ENCODE assay signal across 20 mouse cellular contexts in genomic region chr1:163126175-163126881, GRCm38 (mm10). TPM values are rescaled to one million over a fixed set of nuclear protein-coding genes. Genes with fewer than 3 reads are reported as not detected.
DNase-seq lines count a peak whose midpoint lies in the region; ATAC-seq and TF ChIP-seq lines count a peak whose summit lies in the region.
"Had no signal": no experiment of that assay in that cellular context is flagged by ENCODE, and none has a peak within 500 bp of the region (broad histone marks: within the 10 kb centered on the region; RNA-seq: fewer than 3 reads in every experiment).

No protein-coding gene starts in this region.

- H3K4me2 ChIP-seq in kidney, embryonic 16.5 days (replicated peaks; ENCODE audit: low read depth, low read length): no peak overlapping the region
- H3K4me2 ChIP-seq: heart, embryonic 12.5 days; midbrain, embryonic 13.5 days had no signal

- H3K4me3 ChIP-seq in kidney, embryonic 16.5 days (ENCODE audit: low read length): no peak overlapping the region
- no peak overlapping the region for H3K4me3 ChIP-seq in C2C12 (ENCODE audit: insufficient read depth, poor library complexity, severe bottlenecking)
- H3K4me3 ChIP-seq: heart, embryonic 12.5 days; left cerebral cortex, adult 2 months; midbrain, embryonic 13.5 days had no signal

- no peak for ATAC-seq in kidney, embryonic 16.5 days (ENCODE audit: low FRiP score, low TSS enrichment)
- peak; percentile 78 for ATAC-seq in Patski
- ATAC-seq: midbrain, embryonic 13.5 days had no signal

- H3K4me1 ChIP-seq in kidney, embryonic 16.5 days (ENCODE audit: insufficient read depth, low read length): no peaks in the 10 kb centered on the region
- H3K4me1 ChIP-seq: heart, embryonic 12.5 days; midbrain, embryonic 13.5 days had no signal

- WGBS in kidney, embryonic 16.5 days: 74% methylated on average over 7 of the region's 7 CpGs

- TF ChIP-seq CTCF in C2C12 (IDR thresholded peaks at IDR 0.05; ENCODE audit: control insufficient read depth, insufficient read depth, insufficient read length) (no peak), Patski (IDR thresholded peaks at IDR 0.05) (no peak)

- no peaks in the 10 kb centered on the region for H3K27me3 ChIP-seq in kidney, embryonic 16.5 days (ENCODE audit: insufficient read depth, low read length)
- no peaks in the 10 kb centered on the region for H3K27me3 ChIP-seq in C2C12 (ENCODE audit: control insufficient read depth, insufficient read depth, insufficient read length)
- no peaks in the 10 kb centered on the region for H3K27me3 ChIP-seq in Patski
- H3K27me3 ChIP-seq: heart, embryonic 12.5 days; midbrain, embryonic 13.5 days had no signal

- DNase-seq in kidney, postnatal 4 days: peak; percentile 5 to 8
- DNase-seq in Patski (ENCODE audit: low read depth, low spot score): no peak
- peak; percentile 85 for DNase-seq in fibroblast of lung, adult 2 months (ENCODE audit: low read depth)
- no peak for DNase-seq in gastrocnemius, postnatal 4 days (ENCODE audit: low spot score in 2 of 2)
- no peak for DNase-seq in urinary bladder, adult 18-20 months (ENCODE audit: low spot score in 2 of 2)
- DNase-seq: adrenal gland, postnatal 14 days; cerebellum, adult 2 months; heart, postnatal 4 days; kidney, adult 18-20 months; kidney, postnatal 36 days had no signal

- CTCF ChIA-PET in Patski (lab: Charles Lee): interaction anchor here (0.7 to 1.6 kb wide), 3 partner anchors 9 to 83 kb away, joined by 3 to 5 read pairs (median 4); no protein-coding TSS in a partner anchor

- in situ Hi-C loops in Patski (cut with MboI; ENCODE audit: low pct_unique_long_range_greater_than_20kb): loop anchor here (25.0 kb wide), 1 partner anchor 1011 kb away; no protein-coding TSS in a partner anchor

- no peaks in the 10 kb centered on the region for H3K79me2 ChIP-seq in C2C12 (ENCODE audit: control insufficient read depth, insufficient read depth)

- no peaks in the 10 kb centered on the region for H3K79me3 ChIP-seq in C2C12 (ENCODE audit: low read depth)

- H3K9me3 ChIP-seq in kidney, embryonic 16.5 days (ENCODE audit: low read length): no peaks in the 10 kb centered on the region
- H3K9me3 ChIP-seq: heart, embryonic 12.5 days; midbrain, embryonic 13.5 days had no signal

- H3K9ac ChIP-seq in kidney, embryonic 16.5 days (replicated peaks; ENCODE audit: low read length): no peak overlapping the region
- H3K9ac ChIP-seq: heart, embryonic 12.5 days; liver, embryonic 14.5 days; midbrain, embryonic 13.5 days had no signal

- H3K36me3 ChIP-seq in kidney, embryonic 16.5 days (ENCODE audit: insufficient read depth, low read length): no peaks in the 10 kb centered on the region
- H3K36me3 ChIP-seq in C2C12 (ENCODE audit: control insufficient read depth, insufficient read depth): no peaks in the 10 kb centered on the region
- H3K36me3 ChIP-seq: heart, embryonic 12.5 days; midbrain, embryonic 13.5 days had no signal

- H3K27ac ChIP-seq in kidney, embryonic 16.5 days (ENCODE audit: low read length): no peak overlapping the region
- H3K27ac ChIP-seq: left cerebral cortex, adult 2 months; liver, embryonic 14.5 days; midbrain, embryonic 13.5 days had no signal

- H3ac ChIP-seq in C2C12 (ENCODE audit: control insufficient read depth, insufficient read length, low read depth): no peak overlapping the region

- POLR2A ChIA-PET in Patski (lab: Charles Lee): no interaction called here

TF ChIP-seq in C2C12, 6 proteins besides CTCF, POLR2A, EP300 and RAD21:
- TF ChIP-seq MAX (IDR thresholded peaks at IDR 0.05): peak; percentile 38
- no peak for TF ChIP-seq FOSL1 (IDR thresholded peaks at IDR 0.05; ENCODE audit: insufficient read depth, low read length, poor library complexity, severe bottlenecking)
- no peak for TF ChIP-seq MYOG (IDR thresholded peaks at IDR 0.05; ENCODE audit: control insufficient read depth, extremely low read depth, insufficient read length)
- peak; percentile 72 for TF ChIP-seq CEBPB (IDR thresholded peaks at IDR 0.05; ENCODE audit: low read depth)
- TF ChIP-seq MYOD1 (IDR thresholded peaks at IDR 0.05; ENCODE audit: control insufficient read depth, insufficient read length, low read depth): no peak
- no peak for TF ChIP-seq USF1 (IDR thresholded peaks at IDR 0.05; ENCODE audit: low read depth)

RNA-seq across cellular contexts. Expression of gene Mroh9, which starts 40.9 kb away (rescaled TPM):
- not detected in 2 replicates for polyA plus RNA-seq in kidney, embryonic 16.5 days (2015; fragmentation: Nextera tagmentation; extraction: Ambion mirVana)
- polyA plus RNA-seq in C2C12 (2012; fragmentation: generic; extraction: Trizol) (not detected), Patski (2021) (not detected)
- total RNA-seq in gastrocnemius, postnatal 4 days (2021): not detected
- total RNA-seq: adrenal gland, postnatal 14 days; granulocyte monocyte progenitor cell, adult 5-6 weeks; heart, postnatal 4 days; left cerebral cortex, adult 2 months had no signal
- polyA plus RNA-seq: cerebellum, adult 2 months; heart, embryonic 12.5 days; limb, embryonic 11.5 days; liver, embryonic 14.5 days; lung, embryonic 16.5 days; midbrain, embryonic 13.5 days; small intestine, adult 2 months had no signal

Comparison
In these comparisons a context has a peak if more than half of its experiments do, and no peak if none do; other contexts are left out.
1. DNase-seq: peak in kidney, postnatal 4 days (2 of 2) and fibroblast of lung, adult 2 months (single experiment); none in Patski (single experiment), gastrocnemius, postnatal 4 days (0 of 2) and urinary bladder, adult 18-20 months (0 of 2).